Mouse (Mus musculus) lung, postnatal 10 days (tissue): ENCODE measurements around the gene Arhgap19.

ENCODE experiments used
- DNase-seq: peaks from one replicate; pipeline ENCODE4 v3.0.0; 2021

The Arhgap19 gene

DNA sequence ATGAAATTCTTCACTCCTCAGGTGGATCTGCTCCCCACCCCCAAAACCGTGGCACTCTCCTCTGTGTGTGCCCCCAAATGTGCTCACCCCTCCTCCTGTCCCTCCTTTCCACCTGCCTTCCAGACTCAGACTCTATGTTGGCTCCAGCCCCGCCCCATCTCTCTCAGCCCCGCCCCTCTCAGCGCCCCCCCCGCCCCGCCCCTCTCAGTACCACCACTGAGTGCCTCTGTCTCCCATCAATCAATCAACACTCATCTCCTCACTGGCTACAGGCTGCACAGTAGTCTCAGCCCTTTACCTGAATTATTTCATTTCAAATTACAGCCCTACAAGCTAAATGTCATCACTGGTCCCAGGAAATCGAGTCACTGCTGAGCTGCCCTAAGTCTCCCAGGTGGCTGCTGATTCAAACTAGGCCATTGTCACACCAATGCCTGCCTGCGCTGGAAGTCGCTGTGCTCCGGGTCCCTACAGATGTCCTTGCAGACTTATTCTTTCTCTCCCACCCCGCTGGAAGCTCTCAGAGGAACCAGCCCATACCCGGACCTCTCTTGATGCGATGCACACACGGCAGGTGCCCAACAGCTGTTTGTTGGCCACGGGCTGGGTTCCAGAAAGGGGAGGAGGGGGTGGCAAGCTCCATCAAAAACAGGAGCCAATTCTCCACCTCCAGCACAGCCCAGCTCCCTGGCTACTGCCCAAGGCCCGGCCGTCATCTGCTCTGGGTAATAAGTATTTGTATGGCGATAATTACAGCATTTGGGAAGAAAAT lies 64.0 kb downstream of the Arhgap19 start:
- no peak for DNase-seq

DNA sequence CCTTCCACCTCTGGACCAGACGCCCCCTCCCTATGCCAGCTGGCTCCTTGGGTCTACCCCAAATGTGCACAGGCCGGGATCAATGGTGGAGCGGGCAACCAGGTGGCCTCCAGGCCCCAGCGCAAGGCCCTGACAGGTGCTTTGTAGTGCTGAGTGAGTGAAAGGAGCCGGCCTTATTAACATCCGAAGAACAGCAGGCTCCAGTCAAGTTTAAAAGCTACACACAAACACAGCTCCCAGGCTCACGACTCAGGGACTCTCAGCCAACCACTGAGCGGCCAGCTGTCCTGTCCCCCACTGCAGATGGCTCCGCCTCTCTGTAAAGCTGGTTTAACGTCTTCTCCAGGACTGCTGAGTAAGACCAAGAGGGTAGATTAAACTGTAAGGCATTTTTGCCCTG lies 67.2 kb downstream of the Arhgap19 start:
- no peak for DNase-seq

DNA sequence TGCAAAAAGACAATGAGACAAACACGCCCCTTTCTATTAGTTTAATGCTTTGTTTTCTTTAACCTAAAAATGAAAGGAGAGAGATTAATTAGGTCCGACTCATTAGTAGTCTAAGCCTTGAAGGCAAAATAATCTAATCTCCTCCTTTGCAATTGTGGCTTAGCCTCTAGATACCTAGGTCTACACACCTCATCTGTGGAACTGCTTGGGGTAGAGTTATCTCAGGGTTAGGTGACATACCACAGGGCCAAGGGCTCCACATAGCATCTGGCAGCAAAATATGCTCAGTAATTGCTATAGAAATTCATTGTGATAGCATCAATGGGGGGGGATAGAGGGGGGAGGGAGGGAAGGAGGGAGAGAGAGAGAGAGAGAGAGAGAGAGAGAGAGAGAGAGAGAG lies 76.4 kb downstream of the Arhgap19 start:
- no peak for DNase-seq

DNA sequence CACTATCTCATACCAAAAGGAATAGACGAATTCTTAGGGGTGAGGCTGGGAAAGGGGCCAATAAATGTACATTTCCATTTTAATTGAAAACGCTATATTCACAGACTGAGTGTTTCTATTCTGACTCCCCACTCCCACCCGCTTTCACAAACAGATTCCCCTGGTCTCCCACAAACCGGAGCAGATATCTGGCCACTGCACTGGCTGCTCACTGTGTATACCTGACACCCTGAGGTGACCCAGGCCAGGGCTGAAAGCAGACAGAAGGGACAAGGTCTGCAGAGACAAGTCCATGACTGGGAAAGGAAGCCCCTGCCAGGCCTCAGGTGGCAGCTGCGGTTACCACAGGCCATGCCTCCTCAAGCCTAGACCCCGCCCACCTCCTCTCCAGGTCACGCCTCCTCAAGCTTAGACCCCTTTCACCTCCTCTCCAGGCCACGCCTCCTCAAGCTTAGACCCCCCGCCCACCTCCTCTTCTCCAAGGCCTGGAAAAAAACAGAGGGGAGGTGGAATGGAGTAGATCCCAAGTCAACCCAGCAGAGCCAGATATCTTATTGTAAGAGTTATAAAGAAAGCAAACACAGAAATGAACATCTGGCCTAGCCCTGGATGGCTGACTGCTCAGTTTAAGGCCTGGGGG lies 76.9 kb downstream of the Arhgap19 start:
- DNase-seq, result no peak

DNA sequence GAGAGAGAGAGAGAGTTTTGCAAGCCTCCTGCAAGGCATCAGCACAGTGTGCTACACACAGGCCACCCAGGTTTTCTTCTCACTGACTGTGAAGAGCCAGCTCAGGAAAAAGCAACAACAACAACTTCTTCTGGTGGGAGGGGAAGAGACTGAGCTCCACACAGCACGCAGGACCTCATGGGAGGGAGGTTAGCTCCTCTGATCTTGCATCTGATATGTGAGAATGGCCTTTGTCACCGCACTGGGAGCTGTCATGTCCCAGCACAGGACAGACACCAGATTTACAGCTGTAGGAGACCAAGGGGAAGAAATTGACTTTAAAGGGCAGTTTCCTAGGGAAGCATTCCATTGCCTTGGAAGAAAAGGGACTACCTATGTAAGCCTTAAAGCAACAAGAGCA lies 78.5 kb downstream of the Arhgap19 start:
- no peak for DNase-seq

DNA sequence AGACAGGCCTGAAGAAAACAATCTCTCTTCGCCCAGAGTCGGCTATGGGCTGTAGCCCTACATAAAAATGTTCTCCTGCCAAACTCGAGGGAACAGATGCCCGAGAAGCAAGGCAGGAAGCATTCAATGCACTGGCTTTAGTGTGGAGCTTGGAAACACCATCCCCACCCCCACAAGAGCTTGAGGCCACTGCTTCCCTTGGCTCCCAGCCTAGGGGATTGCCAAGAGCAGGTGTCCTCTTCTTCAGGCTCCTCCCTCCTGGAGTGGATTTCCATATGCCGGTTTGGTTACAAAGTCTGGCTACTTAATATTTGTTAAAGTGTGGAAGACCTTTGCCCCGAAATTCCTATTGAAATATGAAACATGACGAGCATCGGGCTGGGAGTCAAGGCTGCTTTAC lies 82.4 kb downstream of the Arhgap19 start:
- DNase-seq, result no peak
